Mouse (Mus musculus): Measurements from ENCODE around the gene Rars. TPM values are rescaled to one million over a fixed set of nuclear protein-coding genes. Genes with fewer than 3 reads are reported as not detected.
"Not testable (repeated sequence)": the region's sequence is repeated elsewhere in the genome, so short reads cannot be mapped to it uniquely, and the experiment has no call there.

Rars gene
- polyA plus RNA-seq, 1 experiment, result 0.72 TPM

- Histone ChIP-seq H3K27me3 (ENCODE audit: control insufficient read depth) (no peaks in the 10 kb centered on the region), H3K36me3 (ENCODE audit: control insufficient read depth) (peaks cover 5% of the 10 kb centered on the region; the same call in 1 of the 2 replicates), H3K4me1 (ENCODE audit: control insufficient read depth) (peaks cover 30% of the 10 kb centered on the region), H3K4me3 (replicated peaks) (no peak overlapping the region), H3K9me3 (ENCODE audit: control insufficient read depth, low read length) (no peaks in the 10 kb centered on the region)
- TF ChIP-seq GATA1 (IDR thresholded peaks at IDR 0.05; ENCODE audit: low read length), result no peak
- no peak for TF ChIP-seq TAL1 (IDR thresholded peaks at IDR 0.05; ENCODE audit: low read length)
Observed at GRCm38 (mm10) chr11:35841738-35842325, 7.5 kb upstream of the Rars start.

- H3K9me3 ChIP-seq (ENCODE audit: control insufficient read depth, low read length), result not testable (repeated sequence)
- H3K4me1 ChIP-seq (ENCODE audit: control insufficient read depth), result peaks cover 30% of the 10 kb centered on the region
Observed at GRCm38 (mm10) chr11:35840806-35841205, 6.5 kb upstream of the Rars start.

GRCm38 (mm10) chr11:35840282-35840681, 6.0 kb upstream of the Rars start:
- no peaks in the 10 kb centered on the region for H3K27me3 ChIP-seq (ENCODE audit: control insufficient read depth)
- H3K9me3 ChIP-seq (ENCODE audit: control insufficient read depth, low read length), result no peaks in the 10 kb centered on the region
- peaks cover 30% of the 10 kb centered on the region for H3K4me1 ChIP-seq (ENCODE audit: control insufficient read depth)
- H3K36me3 ChIP-seq (ENCODE audit: control insufficient read depth), result peaks cover 5% of the 10 kb centered on the region; the same call in 1 of the 2 replicates
- TF ChIP-seq TAL1 (IDR thresholded peaks at IDR 0.05; ENCODE audit: low read length), result no peak
- no peak for TF ChIP-seq GATA1 (IDR thresholded peaks at IDR 0.05; ENCODE audit: low read length)
- H3K4me3 ChIP-seq (replicated peaks), result no peak overlapping the region

More at GRCm38 (mm10) chr11:35840806-35841205, 6.5 kb upstream of the Rars start:
- not testable (repeated sequence) for H3K27me3 ChIP-seq (ENCODE audit: control insufficient read depth); H3K36me3 ChIP-seq (ENCODE audit: control insufficient read depth); H3K4me3 ChIP-seq (replicated peaks)

- TF ChIP-seq TAL1 (IDR thresholded peaks at IDR 0.05; ENCODE audit: low read length), result no peak
- TF ChIP-seq GATA1 (IDR thresholded peaks at IDR 0.05; ENCODE audit: low read length), result no peak
- peaks cover 5% of the 10 kb centered on the region; the same call in 1 of the 2 replicates for H3K36me3 ChIP-seq (ENCODE audit: control insufficient read depth)
Observed at GRCm38 (mm10) chr11:35838345-35839338, 4.3 kb upstream of the Rars start.

GRCm38 (mm10) chr11:35837156-35838126, 3.1 kb upstream of the Rars start:
- H3K9me3 ChIP-seq (ENCODE audit: control insufficient read depth, low read length), result no peaks in the 10 kb centered on the region
- peak overlapping the region; percentile 59 for H3K4me3 ChIP-seq (replicated peaks)
- H3K4me1 ChIP-seq (ENCODE audit: control insufficient read depth), result peaks cover 51% of the 10 kb centered on the region

More at GRCm38 (mm10) chr11:35838345-35839338, 4.3 kb upstream of the Rars start:
- Histone ChIP-seq H3K4me1 (ENCODE audit: control insufficient read depth) (peaks cover 39% of the 10 kb centered on the region), H3K4me3 (replicated peaks) (peak overlapping the region; percentile 59), H3K9me3 (ENCODE audit: control insufficient read depth, low read length) (no peaks in the 10 kb centered on the region), H3K27me3 (ENCODE audit: control insufficient read depth) (no peaks in the 10 kb centered on the region)

GRCm38 (mm10) chr11:35833270-35833669, 1.0 kb downstream of the Rars start:
- no peaks in the 10 kb centered on the region for H3K27me3 ChIP-seq (ENCODE audit: control insufficient read depth)
- peaks cover 39% of the 10 kb centered on the region for H3K36me3 ChIP-seq (ENCODE audit: control insufficient read depth)
- H3K9me3 ChIP-seq (ENCODE audit: control insufficient read depth, low read length), result no peaks in the 10 kb centered on the region
- TF ChIP-seq TAL1 (IDR thresholded peaks at IDR 0.05; ENCODE audit: low read length), result no peak
- TF ChIP-seq GATA1 (IDR thresholded peaks at IDR 0.05; ENCODE audit: low read length), result no peak
- H3K4me3 ChIP-seq (replicated peaks), result peak overlapping the region; percentile 92
- peaks cover 35% of the 10 kb centered on the region for H3K4me1 ChIP-seq (ENCODE audit: control insufficient read depth)

More at GRCm38 (mm10) chr11:35837156-35838126, 3.1 kb upstream of the Rars start:
- peaks cover 6% of the 10 kb centered on the region for H3K36me3 ChIP-seq (ENCODE audit: control insufficient read depth)
- H3K27me3 ChIP-seq (ENCODE audit: control insufficient read depth), result no peaks in the 10 kb centered on the region
- TF ChIP-seq GATA1 (IDR thresholded peaks at IDR 0.05; ENCODE audit: low read length), result no peak
- TF ChIP-seq TAL1 (IDR thresholded peaks at IDR 0.05; ENCODE audit: low read length), result no peak

GRCm38 (mm10) chr11:35832139-35832538, 2.2 kb downstream of the Rars start:
- Histone ChIP-seq H3K9me3 (ENCODE audit: control insufficient read depth, low read length) (no peaks in the 10 kb centered on the region), H3K36me3 (ENCODE audit: control insufficient read depth) (peaks cover 50% of the 10 kb centered on the region), H3K4me1 (ENCODE audit: control insufficient read depth) (peaks cover 27% of the 10 kb centered on the region), H3K27me3 (ENCODE audit: control insufficient read depth) (no peaks in the 10 kb centered on the region), H3K4me3 (replicated peaks) (peak overlapping the region; percentile 18)
- no peak for TF ChIP-seq GATA1 (IDR thresholded peaks at IDR 0.05; ENCODE audit: low read length)
- TF ChIP-seq TAL1 (IDR thresholded peaks at IDR 0.05; ENCODE audit: low read length), result no peak

- Histone ChIP-seq H3K36me3 (ENCODE audit: control insufficient read depth) (peaks cover 85% of the 10 kb centered on the region), H3K27me3 (ENCODE audit: control insufficient read depth) (no peaks in the 10 kb centered on the region), H3K9me3 (ENCODE audit: control insufficient read depth, low read length) (no peaks in the 10 kb centered on the region), H3K4me1 (ENCODE audit: control insufficient read depth) (peaks cover 9% of the 10 kb centered on the region), H3K4me3 (replicated peaks) (no peak overlapping the region)
- TF ChIP-seq TAL1 (IDR thresholded peaks at IDR 0.05; ENCODE audit: low read length) (no peak), GATA1 (IDR thresholded peaks at IDR 0.05; ENCODE audit: low read length) (no peak)
Observed at GRCm38 (mm10) chr11:35827714-35828113, 6.6 kb downstream of the Rars start.
